Mouse (Mus musculus) A20 (cell line): Measurements from ENCODE around the gene Abce1.
"Not testable (repeated sequence)": the region's sequence is repeated elsewhere in the genome, so short reads cannot be mapped to it uniquely, and the experiment has no call there.

Source experiments
- DNase-seq: peaks from one replicate; pipeline ENCODE4 v3.0.0-alpha.2; 2011; ENCODE audit warnings: low read depth, low spot score

Gene Abce1

GRCm38 (mm10) chr8:79711064-79711961, at the start of gene Abce1, which contains the start of gene Anapc10:
Gene Abce1 (minus strand): TSS chr8:79711740.
Gene Anapc10 (plus strand): TSS chr8:79711820.
- DNase-seq: peak; percentile 99

- no peak for DNase-seq
Observed at GRCm38 (mm10) chr8:79750305-79750704, 38.8 kb upstream of the Abce1 start.

GRCm38 (mm10) chr8:79748591-79748990, 37.1 kb upstream of the Abce1 start:
- DNase-seq: no peak

- no peak for DNase-seq
Observed at GRCm38 (mm10) chr8:79748171-79748570, 36.6 kb upstream of the Abce1 start.

- peak; percentile 56 for DNase-seq
Observed at GRCm38 (mm10) chr8:79734304-79734703, 22.8 kb upstream of the Abce1 start.

- peak; percentile 26 for DNase-seq
Observed at GRCm38 (mm10) chr8:79727900-79728299, 16.4 kb upstream of the Abce1 start.

GRCm38 (mm10) chr8:79724589-79724988, 13.0 kb upstream of the Abce1 start:
- no peak for DNase-seq

- no peak for DNase-seq
Observed at GRCm38 (mm10) chr8:79723308-79723707, 11.8 kb upstream of the Abce1 start.

- no peak for DNase-seq
Observed at GRCm38 (mm10) chr8:79721537-79721936, 10.0 kb upstream of the Abce1 start.

GRCm38 (mm10) chr8:79712676-79713075, 1.1 kb upstream of the Abce1 start:
- no peak for DNase-seq

- no peak for DNase-seq
Observed at GRCm38 (mm10) chr8:79706687-79707086, 4.9 kb downstream of the Abce1 start.

- no peak for DNase-seq
Observed at GRCm38 (mm10) chr8:79692531-79692930, 19.0 kb downstream of the Abce1 start.

GRCm38 (mm10) chr8:79685927-79686326, 25.6 kb downstream of the Abce1 start:
- not testable (repeated sequence) for DNase-seq

GRCm38 (mm10) chr8:79680965-79681364, 30.6 kb downstream of the Abce1 start:
- DNase-seq: no peak

GRCm38 (mm10) chr8:79680555-79680954, 31.0 kb downstream of the Abce1 start:
- no peak for DNase-seq

GRCm38 (mm10) chr8:79680083-79680482, 31.5 kb downstream of the Abce1 start:
- DNase-seq: not testable (repeated sequence)

GRCm38 (mm10) chr8:79679005-79679404, 32.5 kb downstream of the Abce1 start:
- DNase-seq: no peak

GRCm38 (mm10) chr8:79676461-79676860, 35.1 kb downstream of the Abce1 start:
- no peak for DNase-seq

- not testable (repeated sequence) for DNase-seq
Observed at GRCm38 (mm10) chr8:79658715-79659114, 52.8 kb downstream of the Abce1 start.

GRCm38 (mm10) chr8:79653736-79654135, 57.8 kb downstream of the Abce1 start:
- no peak for DNase-seq

GRCm38 (mm10) chr8:79650158-79650814, 61.3 kb downstream of the Abce1 start:
- peak; percentile 68 for DNase-seq

GRCm38 (mm10) chr8:79649569-79649968, 62.0 kb downstream of the Abce1 start:
- no peak for DNase-seq

GRCm38 (mm10) chr8:79641119-79641518, 70.4 kb downstream of the Abce1 start:
- peak; percentile 47 for DNase-seq
